Mouse (Mus musculus) forebrain, postnatal 0 days (tissue): ENCODE results near the gene Rgl3. TPM values are rescaled to one million over a fixed set of nuclear protein-coding genes. Genes with fewer than 3 reads are reported as not detected.

Source experiments
- ATAC-seq: fragments of 200-750 bp; cut with Nextera tagmentation; 2 replicates; pipeline ENCODE4 v1.8.0; 2017; ENCODE audit warnings: mild to moderate bottlenecking, moderate library complexity
- DNase-seq: peaks from one replicate; pipeline ENCODE4 v3.0.0-alpha.2; 2015
- H3K27ac ChIP-seq: fragments of 300-500 bp; sonication (generic); 2 replicates; pipeline ENCODE4 v1.5.1; 2014; ENCODE audit warnings: low read depth, mild to moderate bottlenecking, antibody characterized with exemption, low read length, moderate library complexity, mixed read lengths
- H3K27me3 ChIP-seq: fragments of 300-500 bp; sonication (generic); 2 replicates; pipeline ENCODE4 v1.6.1; 2014; ENCODE audit warnings: mild to moderate bottlenecking, low read length, mixed read lengths; ENCODE audit not compliant: insufficient read depth
- H3K36me3 ChIP-seq: fragments of 300-500 bp; sonication (generic); 2 replicates; pipeline ENCODE4 v1.6.1; 2014; ENCODE audit warnings: mild to moderate bottlenecking, moderate library complexity; ENCODE audit not compliant: insufficient read depth
- H3K4me1 ChIP-seq: fragments of 300-500 bp; sonication (generic); 2 replicates; pipeline ENCODE4 v1.6.1; 2014; ENCODE audit warnings: antibody characterized with exemption; ENCODE audit not compliant: insufficient read depth
- H3K4me2 ChIP-seq: fragments of 300-500 bp; sonication (generic); 2 replicates; pipeline ENCODE4 v1.6.1; 2014; ENCODE audit warnings: low read depth, mild to moderate bottlenecking, moderate library complexity
- H3K4me3 ChIP-seq: fragments of 300-500 bp; sonication (generic); 2 replicates; pipeline ENCODE4 v1.5.1; 2014; ENCODE audit warnings: low read depth, low read length, mixed read lengths
- H3K9ac ChIP-seq: fragments of 300-500 bp; sonication (generic); 2 replicates; pipeline ENCODE4 v1.6.1; 2014; ENCODE audit warnings: mild to moderate bottlenecking
- H3K9me3 ChIP-seq: fragments of 300-500 bp; sonication (generic); 2 replicates; pipeline ENCODE4 v1.6.1; 2016; ENCODE audit warnings: low read length
- CTCF ChIP-seq: sonication (generic); IDR thresholded peaks from 2 replicates; pipeline ENCODE4 v1.5.1; 2016; ENCODE audit warnings: antibody characterized with exemption, control low read depth, low read depth
- WGBS: fragments of 180-500 bp; shearing (Covaris S2); extraction: QIAGEN DNeasy Blood & Tissue Kit; methylation state at CpG from one replicate; pipeline ENCODE4 v1.1.7; 2014; 5-methylcytosine and 5-hydroxymethylcytosine counted together
- polyA plus RNA-seq: library from polyadenylated mRNA; unstranded; fragments of >200 nt; fragmentation: Nextera tagmentation; extraction: Ambion mirVana; gene quantifications from 2 replicates; pipeline ENCODE4 v1.2.1, GENCODE M21; 2015
- total RNA-seq: library from RNA; depleted of rRNA; stranded (reverse); fragments of >200 nt; gene quantifications from 2 replicates; pipeline ENCODE4 v1.2.3, GENCODE M21; 2014

Gene Rgl3
- total and polyA plus RNA-seq, 2 experiments from 2014 or later = 0.24 to 1.0 TPM

- ATAC-seq (peak; percentile 25), DNase-seq (peak; percentile 51)
- H3K27ac ChIP-seq = peak overlapping the region; percentile 89; the same call in 1 of the 2 replicates
- H3K4me2 ChIP-seq = peak overlapping the region; percentile 69
- no peaks in the 10 kb centered on the region for H3K9me3 ChIP-seq
- H3K9ac ChIP-seq = peak overlapping the region; percentile 87
- H3K27me3 ChIP-seq = no peaks in the 10 kb centered on the region
- H3K4me3 ChIP-seq = peak overlapping the region; percentile 82
- WGBS = 66% methylated on average over 4 of the region's 4 CpGs
- peaks cover 22% of the 10 kb centered on the region for H3K36me3 ChIP-seq
- peaks cover 11% of the 10 kb centered on the region; the same call in 1 of the 2 replicates for H3K4me1 ChIP-seq
- no peak for TF ChIP-seq CTCF
Observed at GRCm38 (mm10) chr9:21937711-21938175, 51.5 kb downstream of the Rgl3 start.

GRCm38 (mm10) chr9:21936692-21937570 lies 52.3 kb downstream of the Rgl3 start, which contains the start of gene Plppr2:
Gene Plppr2 (plus strand): TSS chr9:21937033.
- DNase-seq (peak; percentile 98), ATAC-seq (peak; percentile 95)

GRCm38 (mm10) chr9:21935466-21936131 lies 53.6 kb downstream of the Rgl3 start:
- Histone ChIP-seq H3K36me3 (peaks cover 8% of the 10 kb centered on the region), H3K9ac (no peak overlapping the region), H3K4me3 (no peak overlapping the region), H3K4me1 (peaks cover 11% of the 10 kb centered on the region; the same call in 1 of the 2 replicates), H3K9me3 (no peaks in the 10 kb centered on the region), H3K27me3 (no peaks in the 10 kb centered on the region), H3K27ac (no peak overlapping the region), H3K4me2 (peak overlapping the region; percentile 69)
- no peak for DNase-seq
- 85% methylated on average over 7 of the region's 7 CpGs for WGBS
- no peak for TF ChIP-seq CTCF
- ATAC-seq = no peak

More at GRCm38 (mm10) chr9:21936692-21937570, 52.3 kb downstream of the Rgl3 start, which contains the start of gene Plppr2:
- peak within 1 kb of the TSS; percentile 69 for H3K4me2 ChIP-seq
- peaks cover 11% of the 10 kb centered on the region; the same call in 1 of the 2 replicates for H3K4me1 ChIP-seq
- peak within 1 kb of the TSS; percentile 87 for H3K9ac ChIP-seq
- H3K9me3 ChIP-seq = no peaks in the 10 kb centered on the region
- no peaks in the 10 kb centered on the region for H3K27me3 ChIP-seq
- H3K27ac ChIP-seq = peak within 1 kb of the TSS; percentile 89
- H3K36me3 ChIP-seq = peaks cover 18% of the 10 kb centered on the region
- WGBS = 4% methylated on average over 42 of the region's 43 CpGs
- peak; percentile 26; the same call in 1 of the 2 replicates for TF ChIP-seq CTCF
- peak within 1 kb of the TSS; percentile 82 for H3K4me3 ChIP-seq

GRCm38 (mm10) chr9:21934021-21934420 lies 55.2 kb downstream of the Rgl3 start:
- H3K4me1 ChIP-seq = peaks cover 11% of the 10 kb centered on the region; the same call in 1 of the 2 replicates

GRCm38 (mm10) chr9:21932445-21933137 lies 56.7 kb downstream of the Rgl3 start:
- no peak for ATAC-seq
- WGBS = 56% methylated on average over 12 of the region's 12 CpGs
- DNase-seq = no peak

More at GRCm38 (mm10) chr9:21934021-21934420, 55.2 kb downstream of the Rgl3 start:
- ATAC-seq (no peak), DNase-seq (no peak)
- WGBS = 91% methylated on average over 12 of the region's 12 CpGs
- Histone ChIP-seq H3K36me3 (peaks cover under 1% of the 10 kb centered on the region; the same call in 1 of the 2 replicates), H3K9ac (no peak overlapping the region), H3K4me3 (no peak overlapping the region), H3K4me2 (no peak overlapping the region), H3K27ac (no peak overlapping the region), H3K27me3 (no peaks in the 10 kb centered on the region), H3K9me3 (no peaks in the 10 kb centered on the region)
- no peak for TF ChIP-seq CTCF

GRCm38 (mm10) chr9:21932006-21932405 lies 57.2 kb downstream of the Rgl3 start:
- Histone ChIP-seq H3K4me3 (no peak overlapping the region), H3K9ac (no peak overlapping the region), H3K9me3 (no peaks in the 10 kb centered on the region), H3K27ac (no peak overlapping the region), H3K27me3 (no peaks in the 10 kb centered on the region), H3K4me2 (no peak overlapping the region), H3K36me3 (no peaks in the 10 kb centered on the region), H3K4me1 (peaks cover 5% of the 10 kb centered on the region; the same call in 1 of the 2 replicates)
- no peak for TF ChIP-seq CTCF
- 57% methylated on average over 2 of the region's 2 CpGs for WGBS
- DNase-seq = no peak
- no peak for ATAC-seq

More at GRCm38 (mm10) chr9:21932445-21933137, 56.7 kb downstream of the Rgl3 start:
- Histone ChIP-seq H3K4me2 (no peak overlapping the region), H3K27ac (no peak overlapping the region), H3K9ac (no peak overlapping the region), H3K9me3 (no peaks in the 10 kb centered on the region), H3K27me3 (no peaks in the 10 kb centered on the region), H3K4me1 (peaks cover 5% of the 10 kb centered on the region; the same call in 1 of the 2 replicates), H3K4me3 (no peak overlapping the region), H3K36me3 (no peaks in the 10 kb centered on the region)
- TF ChIP-seq CTCF = no peak
